Mouse (Mus musculus): ENCODE results near the gene Abcc12.

Gene Abcc12

DNA sequence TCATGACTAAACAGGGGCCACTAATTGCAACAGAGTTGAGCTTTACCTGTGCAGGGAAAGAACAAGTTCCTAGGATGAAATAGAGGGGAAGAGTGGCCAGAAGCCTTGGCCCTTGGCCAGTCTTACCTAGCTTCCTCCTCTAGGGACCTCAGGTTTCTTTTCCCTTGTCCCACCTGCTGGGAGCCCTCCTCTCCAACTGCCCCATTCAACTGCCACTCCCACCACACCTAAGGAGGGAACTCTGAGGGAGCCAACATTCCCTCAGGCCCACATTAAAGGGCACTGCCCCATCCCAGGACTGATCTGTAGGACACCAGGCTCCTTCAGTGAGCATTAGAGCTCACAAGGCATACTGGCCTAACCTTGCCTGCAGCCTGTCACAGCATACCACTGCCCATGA lies at the start of gene Abcc12:
TSS of gene Abcc12 (minus strand) at position 229 of the 400 bp plus-strand sequence.
- peak in 1 of 2 experiments; percentile 22 for DNase-seq

DNA sequence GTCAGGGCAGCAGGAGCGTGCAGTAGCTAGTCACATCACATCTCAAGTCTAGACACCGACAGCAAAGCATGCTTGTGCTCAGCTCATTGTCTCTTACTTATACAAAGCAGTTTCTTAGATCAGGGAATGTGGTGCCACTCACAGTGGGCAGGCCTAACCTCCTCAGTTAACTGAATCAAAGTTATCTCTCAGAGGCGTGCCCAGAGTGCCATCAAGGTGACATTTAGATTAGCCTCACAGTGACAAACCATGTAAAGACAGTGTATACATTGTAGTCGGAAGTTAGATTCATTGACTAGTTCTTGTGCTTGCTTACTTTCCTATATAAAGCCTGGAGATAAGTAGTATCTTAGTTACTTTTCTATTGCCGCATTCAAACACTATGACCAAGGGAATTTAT lies 49.7 kb upstream of the Abcc12 start:
- no peak for DNase-seq

DNA sequence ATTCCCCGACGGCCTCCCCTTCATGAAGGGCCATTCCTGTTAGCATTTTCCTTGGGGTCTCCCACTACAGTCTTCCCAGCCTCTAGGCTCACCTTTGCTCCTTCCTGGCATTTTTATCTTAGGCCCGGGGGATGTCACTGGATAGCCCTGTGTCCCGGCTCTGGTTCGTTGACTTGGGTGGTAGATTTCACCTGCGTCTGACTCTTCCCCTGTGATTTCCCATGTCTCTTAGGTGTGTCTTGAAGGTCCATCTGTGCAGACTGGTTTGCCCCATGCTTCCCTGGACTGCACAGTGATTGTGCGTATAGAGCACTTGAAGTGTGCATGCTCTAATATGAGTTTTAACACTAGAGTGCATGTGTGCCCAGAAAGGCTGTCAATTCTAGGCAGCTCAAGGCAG lies 44.4 kb upstream of the Abcc12 start:
- DNase-seq = no peak

DNA sequence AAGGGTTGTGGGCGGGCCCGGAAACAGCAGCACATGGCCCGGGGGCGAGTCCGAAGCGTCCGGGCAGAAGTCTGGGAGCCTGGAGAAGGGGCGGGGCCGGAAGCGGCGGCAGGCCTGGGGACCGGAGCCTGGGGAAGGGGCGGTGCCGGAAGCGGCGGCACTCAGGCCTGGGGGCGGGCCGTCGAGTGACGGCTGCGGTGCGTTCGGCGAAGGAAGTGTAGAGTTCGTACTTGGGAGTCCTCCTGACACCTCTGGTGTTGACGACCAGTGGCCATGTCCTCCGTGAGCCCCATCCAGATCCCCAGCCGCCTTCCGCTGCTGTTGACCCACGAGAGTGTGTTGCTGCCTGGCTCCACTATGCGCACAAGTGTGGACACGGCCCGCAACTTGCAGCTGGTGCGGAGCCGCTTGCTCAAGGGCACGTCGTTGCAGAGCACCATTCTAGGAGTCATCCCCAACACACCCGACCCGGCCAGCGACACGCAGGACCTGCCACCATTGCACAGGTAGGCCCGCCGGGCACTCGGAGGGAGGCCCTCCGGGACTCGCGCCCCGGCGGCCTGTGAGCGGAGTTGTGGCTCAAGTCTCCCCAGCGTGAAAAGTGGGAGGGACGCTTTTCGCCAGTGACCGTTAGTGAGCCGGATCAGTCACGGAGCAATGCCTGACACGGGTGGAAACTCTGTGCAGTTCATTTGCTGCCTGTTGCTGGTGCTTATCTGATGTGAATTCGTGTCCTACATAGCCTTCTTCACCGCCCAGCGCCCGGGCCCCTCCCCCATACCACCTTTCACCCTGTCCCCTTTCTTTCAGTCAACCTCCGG lies 43.6 kb upstream of the Abcc12 start, which contains the start of gene Lonp2:
TSS of gene Lonp2 (plus strand) at position 133 of the 821 bp plus-strand sequence.
- peak; percentile 95 to 98 for DNase-seq

DNA sequence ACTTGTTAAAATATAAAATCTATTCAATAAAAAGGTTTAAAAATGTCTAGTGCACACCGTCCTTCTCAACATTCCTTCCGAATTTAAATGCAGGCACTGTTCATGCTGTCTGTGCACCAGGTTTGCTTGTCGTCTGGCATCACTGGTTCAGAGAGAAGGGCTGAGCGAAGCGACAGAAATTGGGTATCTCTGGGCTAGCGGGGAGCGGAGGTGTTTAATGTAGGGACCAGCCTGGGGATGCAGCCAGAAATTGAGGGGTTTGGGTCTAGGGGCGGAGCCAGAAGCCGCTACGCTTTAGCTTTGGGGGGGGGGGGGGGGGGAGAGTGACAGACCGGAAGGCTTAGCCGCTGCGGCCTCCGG lies 43.0 kb upstream of the Abcc12 start:
- DNase-seq = no peak

DNA sequence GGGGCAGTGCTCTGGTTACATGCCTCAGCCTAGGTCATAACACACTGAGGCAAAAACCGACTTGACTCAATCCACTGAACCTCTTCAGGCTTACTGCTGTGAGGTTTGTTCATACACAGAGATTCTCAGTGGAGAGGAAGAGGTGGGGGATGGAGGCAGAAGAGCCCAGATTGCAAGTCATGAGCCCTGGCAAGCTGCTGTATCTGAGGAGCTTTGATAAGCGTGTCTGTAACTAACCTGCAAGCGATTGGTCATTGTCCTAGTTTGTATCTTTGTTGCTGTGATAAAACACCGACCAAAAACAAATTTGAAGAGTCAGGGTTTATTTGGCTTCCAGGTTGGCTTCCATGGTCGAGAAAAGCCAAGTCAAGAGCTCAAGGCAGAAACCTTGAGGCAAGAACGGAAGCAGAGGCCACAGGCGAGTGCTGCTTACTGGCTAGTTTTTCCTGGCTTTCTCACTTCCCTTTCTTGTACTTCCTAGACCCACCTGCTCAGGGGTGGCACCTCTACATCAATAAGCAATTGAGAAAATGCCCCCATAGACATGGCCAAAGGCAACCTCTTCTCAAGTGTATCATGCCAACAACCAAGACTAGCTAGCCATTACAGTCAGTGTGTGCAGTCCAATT lies 37.4 kb upstream of the Abcc12 start:
- no peak for DNase-seq

DNA sequence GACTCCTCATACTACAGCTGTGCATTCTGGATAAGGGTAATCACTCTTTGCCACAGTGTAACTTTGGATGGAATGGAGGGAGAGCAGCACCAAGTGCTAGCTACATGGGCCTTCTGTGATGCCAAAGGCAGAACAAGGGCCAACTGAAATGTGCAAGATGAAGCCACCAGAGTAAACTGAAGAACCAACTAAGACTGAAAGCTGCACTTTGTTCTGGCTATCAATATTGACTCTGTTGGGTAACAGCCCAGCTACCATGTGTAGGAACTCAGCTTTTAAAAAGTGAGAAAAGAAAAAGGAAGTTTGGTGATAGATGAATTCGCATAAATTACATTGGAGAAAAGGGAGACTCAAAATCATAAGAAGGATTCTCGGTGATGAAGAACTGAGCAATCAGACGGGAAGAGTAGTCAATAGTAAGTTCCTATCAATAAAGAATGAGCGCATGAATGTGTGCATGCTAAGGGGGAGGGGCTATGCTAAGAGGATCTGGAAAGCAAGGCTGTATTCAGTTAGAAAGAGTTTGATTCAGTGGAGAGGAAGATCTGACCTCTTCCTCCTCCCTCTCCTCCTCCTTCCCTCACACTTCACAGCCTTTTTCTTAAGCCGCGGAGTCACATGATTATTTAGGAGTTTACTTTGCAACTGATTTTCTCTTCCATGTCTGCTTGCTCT lies 34.7 kb upstream of the Abcc12 start:
- no peak for DNase-seq

DNA sequence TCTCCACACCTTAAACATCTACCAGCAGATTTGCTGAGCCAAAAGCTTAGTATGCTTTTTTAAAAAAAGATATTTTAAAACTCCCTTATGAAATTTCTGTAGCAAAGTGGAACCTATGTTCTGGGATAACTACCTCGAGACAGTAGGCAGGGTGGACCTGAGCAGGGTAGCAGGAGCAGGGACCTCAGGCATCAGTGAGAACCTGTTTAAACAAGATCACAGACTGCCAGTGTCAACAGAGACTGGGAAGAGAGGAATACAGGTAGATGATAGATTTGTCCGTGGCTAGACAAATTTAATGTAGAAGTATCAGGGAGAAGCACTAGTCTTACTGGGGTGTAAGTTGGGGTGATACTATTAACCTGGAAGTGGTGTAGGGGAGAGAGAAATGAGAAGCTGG lies 33.3 kb upstream of the Abcc12 start:
- DNase-seq = no peak

DNA sequence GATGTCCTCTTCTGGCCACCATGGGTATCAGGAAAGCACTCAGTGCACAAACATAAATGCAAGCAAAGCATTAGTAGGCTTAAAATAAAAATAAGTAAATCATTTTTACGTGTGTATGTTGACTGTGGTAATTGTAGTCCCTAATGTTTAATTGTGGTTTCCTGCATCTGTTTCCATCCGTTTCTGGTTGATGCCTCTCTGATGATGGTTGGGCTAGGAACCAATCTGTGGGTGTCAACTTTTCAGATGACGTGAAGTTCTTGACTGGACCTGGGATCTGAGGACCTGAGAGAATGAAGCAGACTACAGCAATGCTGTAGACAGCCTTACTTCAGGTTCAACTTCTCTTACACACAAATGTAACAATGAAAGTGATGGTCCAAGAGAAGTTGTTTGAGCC lies 24.2 kb upstream of the Abcc12 start:
- no peak for DNase-seq

DNA sequence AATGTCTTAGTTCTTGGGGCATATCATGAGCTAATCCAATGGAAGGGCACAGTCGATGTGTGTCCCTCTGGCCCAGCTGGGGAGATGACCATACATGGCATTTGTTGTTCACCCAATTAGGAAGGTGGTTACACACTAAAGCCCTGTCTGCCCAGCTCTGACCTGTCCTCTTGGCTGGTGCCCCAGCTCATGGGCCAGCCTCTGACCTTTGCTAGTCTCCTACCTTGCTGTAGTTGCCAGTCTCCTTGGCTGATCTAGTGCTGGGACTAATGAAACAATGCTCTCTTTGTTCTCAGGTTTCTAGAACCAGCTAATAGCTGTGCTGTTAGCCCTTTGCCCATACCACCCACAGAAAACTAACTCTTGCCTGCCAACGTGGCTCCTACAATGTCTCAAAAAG lies 22.7 kb upstream of the Abcc12 start:
- DNase-seq = no peak

DNA sequence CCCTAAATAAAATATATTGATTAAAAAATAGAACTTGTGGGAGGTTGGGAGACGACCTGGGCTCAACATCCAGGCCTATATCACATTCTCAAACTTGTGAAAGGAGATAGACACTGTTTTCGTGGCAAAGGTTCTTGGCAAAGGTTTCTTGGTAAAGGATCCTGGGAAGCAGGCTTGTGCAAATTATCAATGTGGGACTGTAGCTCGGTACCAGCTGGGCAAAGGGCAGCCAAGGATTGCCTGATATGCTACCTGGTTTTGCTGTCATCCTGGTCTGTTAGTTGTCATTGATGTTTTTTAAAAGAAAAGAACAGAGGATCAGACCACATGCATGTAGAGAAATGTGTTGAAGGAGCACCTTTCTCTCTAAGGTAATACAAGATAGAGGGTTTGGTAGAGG lies 19.8 kb upstream of the Abcc12 start:
- no peak for DNase-seq

DNA sequence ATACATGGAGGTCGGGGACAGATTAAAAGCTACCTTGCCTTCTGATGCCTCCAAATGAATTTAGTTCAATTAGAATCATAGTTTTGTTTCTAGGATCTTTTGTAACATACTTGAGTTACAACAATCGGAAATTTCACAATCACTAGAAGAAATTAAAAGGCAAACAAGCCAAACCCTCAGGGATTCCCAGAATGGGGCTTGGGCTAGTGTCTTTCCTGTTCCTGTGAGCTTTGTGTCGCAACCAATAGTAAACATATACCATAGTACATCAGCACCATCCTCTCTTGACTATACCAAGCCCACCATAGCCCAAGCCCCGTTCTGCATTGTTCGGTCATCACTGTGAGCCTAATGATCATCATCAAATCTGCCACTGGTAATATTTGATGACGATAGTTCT lies 18.8 kb upstream of the Abcc12 start:
- DNase-seq = no peak

DNA sequence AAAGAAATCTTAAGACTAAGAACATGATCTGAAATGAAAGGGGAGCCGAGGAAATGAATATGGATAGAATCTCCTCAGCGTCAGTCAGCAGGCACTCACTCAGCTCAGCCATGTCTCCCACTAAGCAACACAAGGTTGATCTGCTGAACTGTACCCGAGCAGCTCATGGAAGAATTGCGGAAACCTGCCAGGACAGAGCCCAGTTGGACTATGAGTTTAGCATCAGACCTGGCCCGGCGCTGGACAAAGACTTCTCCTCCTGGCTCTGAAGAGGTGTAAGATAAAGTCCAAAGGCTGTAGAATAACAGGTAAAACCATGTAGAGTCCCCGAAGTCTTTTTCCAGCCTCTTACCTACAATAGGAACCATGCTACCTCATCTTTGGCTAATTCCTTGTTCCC lies 17.2 kb upstream of the Abcc12 start:
- no peak for DNase-seq

DNA sequence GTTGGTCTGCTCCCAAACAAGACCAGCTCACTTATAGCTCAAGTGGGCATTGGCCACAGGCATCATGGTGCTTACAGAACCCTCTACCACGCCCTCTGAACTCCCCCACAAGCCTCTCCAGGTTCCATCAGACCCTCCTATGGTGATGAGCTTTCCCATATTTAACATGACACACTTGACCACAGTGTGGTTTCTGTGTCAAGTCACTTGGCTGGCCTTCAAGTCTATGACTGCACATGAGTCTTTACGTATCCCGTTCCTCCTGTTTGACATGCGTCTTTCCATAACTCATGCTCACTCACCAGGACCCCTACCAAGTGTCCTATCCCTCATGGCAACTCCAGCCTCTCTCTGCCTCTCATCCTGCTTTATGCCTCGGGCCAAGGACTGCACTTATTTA lies 15.2 kb upstream of the Abcc12 start:
- no peak for DNase-seq

DNA sequence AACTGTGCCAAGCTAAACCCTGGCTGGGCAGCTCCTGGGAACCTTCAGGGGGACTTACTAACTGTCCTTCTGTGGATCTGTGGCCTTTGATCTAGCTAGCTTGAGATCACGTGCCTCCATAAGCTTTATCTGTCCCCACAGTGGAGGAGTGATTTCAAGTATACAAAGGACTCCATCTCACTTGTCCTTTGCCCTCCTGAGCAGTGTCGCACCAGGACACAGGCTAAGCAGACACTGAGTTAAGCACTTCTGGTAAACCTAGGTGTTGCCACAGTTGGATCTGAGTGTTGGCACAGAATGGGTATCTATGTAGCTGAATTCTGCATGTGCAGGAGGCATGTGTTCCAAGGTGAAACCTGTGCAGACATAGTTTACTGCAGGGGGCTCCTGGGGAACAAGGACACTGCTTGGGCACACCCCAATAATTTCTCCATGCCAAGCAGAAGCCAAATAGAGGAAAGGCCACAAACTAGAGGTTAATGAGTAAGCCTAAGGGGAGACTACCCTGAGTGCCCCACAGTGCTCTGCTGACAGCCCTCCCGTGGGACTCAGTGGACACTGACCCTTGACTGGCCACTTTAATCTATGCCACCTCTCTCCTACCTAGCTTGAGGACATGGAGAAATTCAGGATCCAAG lies 13.8 kb upstream of the Abcc12 start:
- DNase-seq = no peak

DNA sequence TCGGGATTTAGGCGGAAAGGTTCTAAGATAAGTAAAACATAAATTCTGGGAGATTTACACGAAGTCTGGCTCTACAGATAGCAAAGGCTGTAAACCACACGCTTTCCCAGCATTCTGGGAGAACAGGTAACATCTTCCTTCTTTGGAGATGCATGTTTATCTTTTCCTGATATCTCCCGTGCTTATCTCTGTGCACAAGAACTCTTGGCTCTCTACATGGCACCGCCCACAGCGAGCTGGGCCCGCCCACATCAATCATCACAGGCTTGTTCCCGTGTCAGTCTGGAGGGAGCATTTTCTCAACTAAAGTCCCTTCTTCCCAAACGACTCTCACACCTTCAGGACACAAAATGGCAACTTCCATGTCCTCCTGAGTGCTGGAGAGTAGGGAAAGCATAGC lies 12.6 kb upstream of the Abcc12 start:
- no peak for DNase-seq

DNA sequence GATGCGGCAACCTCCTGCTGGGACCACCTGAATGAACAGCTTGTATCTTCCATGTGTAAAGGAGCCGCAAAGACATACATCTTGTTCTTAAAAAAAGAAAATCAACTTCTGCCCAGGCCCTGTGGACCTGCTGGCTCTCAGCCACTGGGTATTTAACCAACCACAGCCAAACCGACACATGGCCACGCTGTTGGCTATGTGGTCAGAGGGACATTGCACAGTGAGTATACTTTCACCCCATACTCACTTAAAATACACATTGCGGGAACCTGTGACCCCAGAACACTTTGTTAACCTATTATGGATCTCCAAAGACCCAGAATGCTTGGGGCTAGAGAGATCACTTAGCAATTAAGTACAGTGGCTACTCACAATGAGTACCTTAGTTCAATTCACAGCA lies 7.9 kb upstream of the Abcc12 start:
- DNase-seq = no peak

DNA sequence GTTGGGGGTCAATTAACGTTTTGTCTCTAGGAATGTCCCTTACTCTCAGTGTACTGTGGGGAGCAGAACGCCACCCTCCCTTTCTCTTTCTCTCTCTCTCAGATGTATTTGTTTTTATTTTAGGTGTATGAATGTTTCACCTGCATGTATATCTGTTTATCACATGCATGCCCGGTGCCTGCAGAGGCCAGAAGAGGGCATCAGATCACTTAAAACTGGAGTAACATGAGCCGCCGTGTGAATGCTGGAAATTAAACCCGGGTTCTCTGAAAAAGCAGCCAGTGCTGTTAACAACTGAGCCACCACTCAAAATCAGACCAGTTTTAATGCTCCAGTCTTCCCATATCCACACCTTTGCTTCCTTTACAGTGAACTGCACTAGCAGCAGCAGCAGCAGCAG lies 6.2 kb upstream of the Abcc12 start:
- no peak for DNase-seq

DNA sequence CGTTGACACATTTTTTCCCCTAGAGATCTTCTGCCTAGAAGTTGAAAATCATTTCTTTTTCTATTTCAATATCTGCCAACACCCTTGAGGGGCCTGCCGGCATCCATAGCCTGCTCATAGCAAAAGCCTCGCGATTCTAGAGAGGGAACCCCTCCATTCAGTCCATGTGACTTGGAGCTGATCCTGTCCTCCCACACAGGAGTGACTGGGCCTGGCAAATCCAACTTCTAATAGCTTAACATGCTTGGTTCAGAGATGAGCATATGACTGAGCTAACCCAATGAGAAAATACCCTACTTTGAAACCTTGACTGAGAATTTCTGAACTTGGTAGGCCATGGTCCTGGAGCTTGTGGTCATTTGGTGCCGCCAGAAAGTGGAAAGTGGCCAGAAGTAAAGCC lies 5.6 kb upstream of the Abcc12 start:
- no peak for DNase-seq

DNA sequence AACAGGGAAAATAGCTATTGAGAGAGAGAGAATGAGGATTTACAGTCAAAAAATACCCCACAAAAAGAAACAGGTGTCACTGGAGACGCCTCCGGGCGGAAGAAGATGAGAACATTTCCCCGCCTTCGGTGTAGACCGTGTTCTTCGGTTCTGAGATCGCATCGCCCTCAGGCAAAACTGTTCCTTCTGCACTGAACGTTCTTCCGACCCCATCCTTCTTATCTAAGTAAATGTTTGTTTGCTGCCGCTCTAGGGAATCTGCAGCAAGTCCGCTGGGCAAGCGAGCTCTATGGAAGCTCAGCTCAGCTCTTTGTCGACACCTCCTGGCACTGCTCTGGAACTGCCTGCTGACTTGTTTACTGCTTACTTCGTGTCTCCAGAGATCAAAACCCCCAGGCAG lies 5.0 kb upstream of the Abcc12 start:
- peak; percentile 86 to 88 for DNase-seq

DNA sequence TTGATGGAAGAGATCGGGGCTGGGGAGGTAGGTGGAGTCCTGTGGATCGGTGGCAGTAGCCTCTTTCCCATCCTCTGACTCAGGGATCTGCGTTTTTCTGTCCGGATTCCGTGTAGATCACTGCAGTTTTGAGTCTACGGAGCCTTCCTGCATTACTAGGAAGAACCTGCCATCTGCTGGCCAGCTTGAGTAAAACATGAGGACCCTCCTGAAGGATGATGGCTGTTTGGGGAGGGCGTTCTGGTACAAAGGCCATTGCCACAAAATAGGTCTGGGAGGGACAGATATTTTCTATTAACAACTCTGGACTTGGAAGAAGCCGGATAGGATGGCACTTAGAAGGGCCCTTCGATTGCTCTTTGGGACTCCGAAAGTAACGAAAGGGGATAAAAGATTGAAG lies 4.6 kb upstream of the Abcc12 start:
- peak; percentile 91 to 96 for DNase-seq

DNA sequence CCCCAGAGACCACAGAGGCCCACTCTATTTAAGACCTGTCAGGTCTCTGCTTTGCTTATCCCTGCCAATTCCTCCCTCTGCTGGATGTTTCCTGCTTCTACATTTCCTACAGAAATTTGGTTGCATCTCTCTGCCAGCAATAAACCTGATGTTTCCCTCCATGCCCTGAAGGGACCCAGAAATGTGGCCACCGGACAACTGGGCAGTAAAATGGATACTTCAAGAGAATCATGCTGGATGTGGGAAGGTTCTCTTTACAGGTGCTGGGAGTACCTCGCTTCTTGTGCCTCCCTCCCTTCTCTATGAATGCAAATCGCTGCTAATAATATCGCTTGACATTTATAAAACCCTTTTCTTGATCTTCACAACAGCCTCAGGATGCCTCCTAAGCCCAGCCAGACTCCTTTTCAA lies 1.4 kb upstream of the Abcc12 start:
- DNase-seq = peak in 1 of 2 experiments; percentile 55

DNA sequence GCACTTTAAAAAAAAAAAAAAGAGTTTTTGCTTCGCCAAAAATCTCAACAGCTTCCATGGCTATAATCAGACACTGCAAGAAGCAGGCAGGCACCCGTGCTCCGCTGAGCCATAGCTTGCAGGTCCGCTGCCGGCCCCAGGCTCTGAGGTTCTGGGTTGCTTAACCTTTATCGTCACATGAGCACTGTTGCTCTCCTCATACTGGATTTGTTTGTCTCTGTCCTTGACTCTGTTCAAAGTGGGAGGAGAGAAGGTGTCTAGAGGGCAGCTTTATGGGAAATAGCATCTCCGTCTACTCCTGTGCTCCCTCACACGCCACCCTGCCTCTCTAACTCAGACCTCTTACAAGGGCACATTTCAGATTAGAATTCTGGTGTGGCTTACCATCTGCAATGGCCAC lies 1.8 kb downstream of the Abcc12 start:
- DNase-seq = peak; percentile 59 to 64

DNA sequence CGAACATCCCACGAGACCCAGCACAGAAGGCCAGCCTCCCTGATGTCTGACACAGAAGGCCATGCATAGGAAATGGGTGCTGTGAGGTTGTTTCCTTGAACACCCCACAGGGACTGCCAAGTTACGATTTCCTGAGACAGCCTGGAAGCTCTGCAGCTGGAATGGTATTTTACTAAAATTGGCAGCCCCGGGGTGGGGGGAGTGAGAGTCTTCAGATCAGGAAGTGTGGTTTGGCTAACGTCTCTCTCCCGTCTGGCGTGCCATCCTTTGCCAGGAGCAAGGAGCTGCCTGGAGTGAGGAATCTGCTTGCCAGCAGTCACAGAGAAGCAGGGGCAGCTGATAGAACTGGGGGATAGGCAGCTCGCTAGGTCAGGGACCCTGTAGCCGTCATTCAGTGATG lies 2.4 kb downstream of the Abcc12 start:
- DNase-seq = peak; percentile 92
